Mouse (Mus musculus) ovary, postnatal 10 days (tissue): ENCODE data around the gene Armc9.

Source experiments
- DNase-seq: peaks from one replicate; pipeline ENCODE4 v3.0.0; 2022; ENCODE audit warnings: low spot score

Gene Armc9

DNA sequence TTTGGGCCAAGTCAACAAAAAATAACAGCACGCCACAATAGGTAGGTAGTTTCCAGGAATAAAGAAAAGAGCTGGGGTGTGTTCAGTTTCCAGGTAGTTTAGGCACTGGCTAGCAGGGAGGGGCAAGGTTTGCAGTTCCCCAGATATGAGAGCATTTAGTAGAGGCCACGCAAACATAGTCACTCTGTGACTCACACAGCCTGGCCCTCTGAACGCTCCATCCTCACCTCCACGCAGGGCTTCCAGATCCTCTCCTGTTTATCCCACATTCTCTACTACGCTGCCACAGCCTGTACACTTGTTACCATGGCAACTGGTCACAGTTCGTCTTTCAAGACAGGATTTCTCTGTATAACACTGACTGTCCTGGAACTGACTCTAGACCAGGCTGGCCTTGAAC is 70.6 kb downstream of the Armc9 start:
- no peak for DNase-seq

DNA sequence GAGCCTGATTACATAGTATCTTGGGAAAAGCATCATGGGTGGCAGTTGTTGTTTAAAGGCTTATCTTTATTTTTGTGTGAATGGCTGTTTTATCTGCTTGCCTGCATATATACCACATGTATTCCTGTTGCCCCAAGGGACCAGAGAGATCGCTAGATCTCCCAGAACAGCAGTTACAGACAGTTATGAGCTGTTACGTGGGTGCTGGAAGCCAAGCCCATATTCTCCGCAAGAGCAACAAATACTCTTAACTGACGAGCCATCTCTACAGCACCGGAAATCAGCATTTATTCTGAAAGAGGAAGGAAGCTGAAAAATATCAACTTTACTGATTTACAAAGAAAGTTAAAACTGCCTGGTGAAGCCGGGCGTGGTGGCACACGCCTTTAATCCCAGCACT is 74.1 kb downstream of the Armc9 start:
- no peak for DNase-seq

DNA sequence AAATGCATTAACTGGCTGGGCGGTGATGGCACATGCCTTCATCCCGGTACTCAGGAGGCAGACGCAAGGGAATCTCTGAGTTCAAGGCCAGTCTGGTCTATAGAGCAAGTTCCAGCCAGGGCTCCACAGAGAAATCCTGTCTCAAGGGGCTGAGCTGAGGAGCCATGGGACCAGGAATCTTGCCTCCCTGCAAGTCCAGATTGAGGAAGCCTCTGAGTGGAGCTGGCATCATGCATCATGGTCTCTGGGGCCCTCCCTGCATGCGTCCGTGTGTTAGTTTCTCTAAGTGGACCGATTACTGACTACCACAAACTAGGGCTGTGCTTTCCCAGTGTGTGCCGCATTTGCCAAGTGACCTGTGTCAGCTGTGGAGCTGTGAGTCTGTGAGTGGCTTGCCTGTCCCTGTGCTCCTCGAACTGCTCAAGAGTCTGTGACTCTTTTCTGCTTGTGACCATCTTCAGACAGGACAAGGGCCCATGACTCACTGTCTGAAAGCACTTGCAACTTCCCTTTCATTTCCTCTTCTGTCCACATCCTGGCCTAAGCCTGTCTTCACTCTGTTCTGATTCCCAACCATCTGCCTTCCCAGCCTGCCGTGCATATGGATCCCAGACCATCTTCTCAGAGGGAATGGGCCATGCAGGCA is 74.7 kb downstream of the Armc9 start:
- no peak for DNase-seq

DNA sequence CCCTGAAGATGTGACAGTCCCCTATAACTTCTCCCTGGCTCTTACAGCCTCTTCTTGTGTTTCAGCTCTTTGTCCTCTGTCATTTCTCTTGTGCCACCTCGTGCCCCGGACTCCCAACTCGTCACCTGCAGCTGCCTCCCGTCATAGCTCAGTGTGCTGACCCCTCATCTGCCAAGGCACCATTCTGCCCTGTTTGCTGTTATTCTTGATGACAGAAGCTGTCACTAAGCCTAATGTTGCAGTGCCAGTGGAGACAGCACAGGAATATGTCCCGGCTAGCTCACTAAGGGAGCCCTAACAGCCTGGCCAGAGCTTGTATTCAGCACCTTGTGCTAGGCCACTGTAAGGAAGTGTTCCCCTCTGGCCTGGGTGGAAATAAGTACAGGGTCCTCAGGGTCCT is 78.1 kb downstream of the Armc9 start:
- DNase-seq, result no peak

DNA sequence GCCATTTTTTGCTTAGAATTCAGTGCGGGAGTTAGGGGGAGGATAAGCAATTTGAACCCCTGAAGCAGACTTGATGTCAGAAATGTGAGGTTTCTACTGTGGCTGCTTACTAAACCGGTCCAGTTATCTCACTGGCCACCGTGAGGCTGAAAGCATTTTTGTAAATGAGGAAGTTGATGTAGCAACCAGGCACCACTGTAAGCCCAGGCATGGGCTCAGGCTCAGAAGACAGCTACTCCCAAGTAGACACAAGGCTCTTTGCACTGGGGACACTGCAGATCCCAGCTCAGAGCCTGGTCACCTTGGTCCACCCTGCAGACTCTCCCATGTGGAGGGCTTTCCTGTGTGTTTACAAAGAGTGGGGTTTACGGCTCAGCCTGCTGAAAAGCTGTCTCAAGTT is 79.2 kb downstream of the Armc9 start:
- no peak for DNase-seq

DNA sequence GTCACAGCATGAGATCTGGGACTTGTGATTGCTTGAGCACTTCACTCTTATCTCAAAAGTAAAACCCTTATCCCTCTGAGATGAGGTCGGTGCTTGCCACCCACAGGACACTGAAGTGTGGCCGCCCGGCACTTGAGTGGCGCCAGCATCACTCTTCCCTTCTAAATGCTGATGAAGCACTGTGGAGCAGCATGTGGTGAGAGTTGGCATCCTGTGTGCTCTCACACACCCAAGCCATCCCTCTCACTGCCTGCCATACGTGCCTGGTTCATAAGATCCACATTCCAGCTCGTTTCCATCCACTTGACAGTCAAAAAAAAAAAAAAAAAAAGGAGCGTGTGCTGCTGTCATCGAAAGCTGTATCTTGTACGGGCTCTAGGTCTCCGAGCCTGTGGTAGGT is 80.5 kb downstream of the Armc9 start:
- DNase-seq, result no peak

DNA sequence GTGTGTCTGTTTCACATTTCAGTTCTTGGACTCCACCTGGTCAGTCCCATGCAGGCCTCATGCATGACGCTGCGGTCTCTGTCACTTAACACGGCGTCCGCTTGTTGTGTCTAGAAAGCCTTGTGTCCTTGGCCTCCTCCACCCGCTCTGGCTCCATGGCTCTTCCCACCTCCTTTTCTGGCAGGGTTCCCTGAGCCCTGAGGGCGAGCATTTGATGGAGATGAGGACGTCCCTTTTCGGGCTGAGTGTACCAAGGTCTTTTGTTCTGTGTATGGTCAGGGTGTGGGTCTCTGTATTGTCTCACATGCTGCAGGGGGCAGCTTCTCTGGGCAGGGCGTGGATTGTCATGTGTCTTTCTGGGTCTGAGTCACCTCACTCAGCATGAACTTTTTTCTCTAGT is 81.9 kb downstream of the Armc9 start:
- no peak for DNase-seq

DNA sequence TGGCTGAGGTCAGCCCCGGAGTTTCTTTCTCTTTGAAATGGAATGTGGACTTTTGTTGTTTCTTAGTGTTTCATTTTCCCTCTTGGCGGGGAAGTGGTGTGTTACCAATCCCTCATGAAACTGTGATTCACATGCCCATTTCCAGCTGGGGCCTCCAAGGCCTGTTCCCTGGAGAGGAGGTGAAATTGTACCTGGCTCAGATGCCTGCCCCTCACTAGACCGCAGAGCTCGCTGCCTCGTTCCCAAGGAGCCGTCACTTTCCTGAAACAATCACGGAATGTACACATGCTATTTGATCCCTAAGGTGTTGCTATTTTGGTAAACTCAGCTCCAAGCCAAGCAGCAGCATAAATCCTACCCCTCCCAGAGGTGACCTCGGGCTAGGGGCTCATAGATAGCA is 84.4 kb downstream of the Armc9 start:
- DNase-seq, result no peak

DNA sequence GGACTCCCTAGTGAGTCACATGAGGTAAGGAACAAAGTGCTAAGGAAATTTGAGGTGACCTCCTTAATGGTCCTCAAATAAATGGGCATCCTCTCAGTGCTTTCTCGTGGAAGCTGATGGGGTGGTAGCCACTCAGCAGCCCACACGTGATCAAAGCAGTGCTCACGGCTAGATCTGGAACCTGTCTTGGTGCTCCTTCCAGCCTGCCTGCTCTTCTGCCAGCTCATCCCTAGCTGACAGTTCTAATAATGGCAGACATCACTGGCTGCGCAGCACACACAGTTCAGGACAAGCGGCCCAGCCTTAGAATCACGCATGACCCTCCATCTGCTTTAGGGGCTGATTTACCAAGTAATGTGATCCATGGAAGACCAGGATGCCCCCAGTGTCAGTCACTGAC is 85.3 kb downstream of the Armc9 start:
- DNase-seq, result no peak

DNA sequence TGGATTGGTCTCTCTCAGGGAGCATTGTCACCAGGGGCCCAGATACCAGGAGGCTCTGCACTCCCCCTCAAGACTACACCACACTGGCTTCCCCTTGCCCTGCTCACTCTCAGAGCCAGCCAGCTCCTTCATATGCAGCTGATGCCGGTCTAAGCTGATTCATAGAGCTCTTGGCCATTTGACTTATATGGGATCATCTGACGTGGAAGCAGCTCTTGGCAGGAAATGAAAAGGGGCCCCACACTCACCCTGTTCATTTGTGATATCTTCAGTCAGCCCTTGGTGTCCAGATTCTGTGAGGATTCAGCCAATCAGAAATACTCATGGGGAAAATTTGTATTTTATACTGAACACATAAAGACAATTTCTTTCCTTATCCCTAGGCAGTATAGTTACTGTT is 86.4 kb downstream of the Armc9 start:
- no peak for DNase-seq

DNA sequence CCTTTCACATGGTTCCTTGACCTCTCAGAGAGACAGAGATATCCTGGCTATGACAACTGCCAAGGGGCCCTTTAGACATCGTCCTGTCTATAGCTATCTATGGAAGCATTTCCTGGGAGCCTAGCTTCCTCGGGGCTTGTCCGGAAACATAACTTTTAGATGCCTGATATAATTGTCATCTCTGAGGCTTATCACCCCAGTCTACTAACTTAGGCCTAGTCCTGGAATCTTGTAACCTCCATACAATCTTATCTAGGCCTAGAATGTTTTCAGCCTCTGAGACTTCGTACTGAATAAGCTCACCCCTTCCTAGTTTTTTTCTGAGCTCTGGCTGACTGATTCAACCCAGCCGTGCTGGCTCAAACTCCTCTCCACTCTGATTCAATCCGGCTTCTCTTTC is 88.9 kb downstream of the Armc9 start:
- DNase-seq, result no peak

DNA sequence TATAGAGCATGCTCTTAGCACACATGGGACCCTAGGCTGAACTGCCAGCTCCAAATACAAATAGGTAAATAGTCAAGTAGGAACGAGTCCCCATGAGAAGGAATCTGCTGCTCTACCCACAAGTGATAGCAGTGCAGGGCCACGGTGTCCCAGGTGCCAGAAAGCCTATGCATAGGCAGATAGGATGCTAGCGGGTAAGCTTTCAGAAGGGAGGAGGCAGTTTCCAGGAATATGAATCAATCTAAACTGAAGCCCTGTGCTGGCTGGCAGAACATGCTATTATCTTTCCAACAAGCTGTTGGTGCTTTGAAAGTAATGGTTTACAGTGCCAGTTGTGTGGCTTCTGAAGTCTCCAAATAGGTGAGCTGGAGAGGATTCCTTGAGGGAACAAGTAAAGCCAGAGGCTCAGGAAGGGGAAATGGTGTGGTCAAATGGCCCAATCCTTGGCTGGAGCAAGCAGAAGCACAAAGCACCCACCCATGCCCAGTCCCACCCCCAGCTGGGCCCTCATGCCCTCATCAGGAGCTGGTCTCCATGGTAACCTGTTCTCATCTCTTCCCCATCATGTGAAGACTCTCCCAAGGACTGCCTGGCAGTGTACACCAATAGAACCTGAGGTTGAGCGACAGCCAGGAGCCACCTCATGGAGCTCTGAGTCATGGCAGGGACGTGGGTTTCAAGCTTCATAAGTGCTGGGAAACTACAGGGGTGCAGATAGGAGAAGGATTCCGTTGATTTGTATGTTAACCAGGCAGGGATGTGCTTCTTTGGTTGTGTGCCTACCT is 90.9 kb downstream of the Armc9 start:
- DNase-seq, result no peak

DNA sequence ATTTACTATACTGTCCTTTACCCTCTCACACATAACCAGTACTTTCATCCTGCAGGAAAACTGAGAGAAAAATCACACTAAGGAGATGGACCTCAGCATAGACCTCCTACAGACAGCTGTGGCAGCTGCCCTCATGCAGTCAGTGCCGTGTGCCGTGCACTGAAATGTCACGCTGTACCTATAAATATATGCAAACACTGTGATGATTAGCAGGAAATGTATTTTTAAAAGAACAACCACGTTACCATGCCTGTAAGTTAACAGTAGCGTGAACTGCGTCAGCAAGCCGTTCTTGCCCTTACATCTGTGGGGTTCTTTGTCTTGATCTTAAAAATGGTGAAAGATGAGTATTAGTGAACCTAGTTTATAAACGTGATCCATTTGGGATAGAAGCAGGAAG is 98.8 kb downstream of the Armc9 start:
- DNase-seq, result no peak

DNA sequence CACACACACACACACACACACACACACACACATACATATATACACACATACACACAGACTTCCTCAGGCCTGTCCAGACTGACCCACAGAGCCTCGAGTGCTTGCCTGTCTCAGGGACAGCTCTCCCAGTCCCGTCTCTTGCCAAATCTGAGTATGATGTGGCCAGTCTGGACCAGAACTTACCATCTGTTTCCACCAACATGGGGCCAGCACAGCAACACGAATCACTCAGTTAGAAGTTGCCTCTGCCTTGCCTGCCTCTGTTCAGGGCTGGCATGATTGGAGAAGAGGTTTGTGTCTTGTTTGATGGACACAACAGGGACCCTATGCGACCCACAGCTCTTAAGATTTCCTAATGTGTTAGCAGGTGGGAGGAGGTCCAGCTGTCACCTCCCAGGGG is 101.7 kb downstream of the Armc9 start:
- DNase-seq, result no peak

DNA sequence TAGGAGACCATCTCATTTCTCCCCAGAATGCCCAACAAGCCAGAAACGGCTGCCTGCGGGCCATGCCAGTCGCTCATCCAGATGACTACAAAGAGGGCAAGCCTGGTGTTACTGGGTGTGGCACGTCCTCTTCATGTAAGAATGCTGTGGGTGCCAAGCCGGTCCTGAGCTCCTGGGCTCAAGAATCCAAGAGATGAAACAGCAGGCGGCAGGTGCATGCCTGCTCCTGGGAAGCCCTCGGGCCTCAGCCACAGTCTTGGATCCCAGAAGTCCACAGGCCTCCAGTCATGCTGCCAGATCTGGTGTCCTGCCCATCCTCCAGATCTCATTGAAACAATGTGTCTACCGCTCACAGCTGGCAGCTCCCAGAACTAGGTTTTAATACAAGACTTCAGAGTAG is 102.6 kb downstream of the Armc9 start:
- DNase-seq, result no peak

DNA sequence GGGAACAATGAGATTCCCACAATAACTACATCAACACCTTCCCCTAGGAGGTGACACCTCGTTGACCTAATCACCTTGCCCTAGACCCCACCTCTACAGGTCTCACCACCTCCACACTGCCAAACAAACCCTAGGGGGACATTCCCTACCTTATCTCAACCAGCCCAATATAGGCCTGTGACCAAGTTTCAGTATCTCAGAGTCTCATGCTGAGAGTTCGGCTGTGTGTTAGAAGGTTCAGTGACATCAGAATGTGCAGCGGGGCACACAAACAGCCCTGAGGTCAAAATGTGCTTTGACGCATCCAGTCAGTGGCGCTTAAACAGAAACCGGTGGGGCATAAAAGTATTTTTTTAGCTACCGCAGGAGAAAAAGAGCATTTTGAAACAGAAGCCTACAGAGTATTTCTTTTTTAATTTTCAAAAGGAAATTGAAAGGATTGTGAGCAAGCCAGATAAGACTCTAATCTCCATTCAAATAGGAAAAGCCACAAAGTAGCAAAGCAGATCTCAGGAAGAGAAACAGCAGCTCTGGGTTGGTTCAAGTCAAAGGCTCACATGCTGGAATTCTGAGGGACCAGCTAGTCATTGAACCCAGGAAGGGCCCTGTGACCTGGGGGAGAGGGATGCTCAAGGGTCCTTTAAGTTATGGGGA is 103.7 kb downstream of the Armc9 start:
- no peak for DNase-seq

DNA sequence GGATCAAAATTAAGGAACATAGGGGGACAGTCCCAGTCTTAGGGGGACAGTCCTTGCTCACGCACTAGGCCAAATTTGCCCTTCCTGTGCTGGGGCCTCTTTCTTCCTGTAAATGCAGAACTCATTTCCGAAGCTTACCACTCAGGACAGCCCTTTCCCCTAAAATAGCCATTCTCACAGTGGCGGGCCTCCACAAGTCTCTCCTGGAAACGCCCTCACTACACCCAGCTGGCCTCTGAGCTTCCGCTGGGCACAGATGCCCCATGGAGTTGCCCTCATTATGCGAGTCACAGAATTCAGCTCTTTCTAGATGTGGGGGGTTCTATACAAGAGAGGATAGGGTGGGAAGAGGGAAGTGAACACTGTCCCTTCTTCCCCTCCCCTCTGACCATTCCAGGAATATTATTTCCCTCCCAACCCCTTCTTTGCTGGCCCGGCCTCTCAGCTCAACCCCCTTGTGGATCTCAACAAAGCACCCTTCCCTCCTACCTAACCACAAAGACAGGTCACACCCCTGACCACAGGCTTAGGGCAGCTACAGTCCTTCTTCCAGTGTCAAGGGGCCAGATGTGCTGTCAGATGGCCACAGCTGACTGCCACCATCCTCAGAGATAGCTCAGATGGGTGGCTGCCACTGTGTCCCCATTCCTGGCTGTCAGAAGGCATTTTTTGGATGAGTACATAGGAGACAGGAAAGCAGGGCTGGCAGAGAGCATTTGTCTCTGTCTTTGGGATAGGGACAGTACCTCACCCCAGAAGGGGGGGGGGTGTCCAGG is 109.2 kb downstream of the Armc9 start:
- no peak for DNase-seq

DNA sequence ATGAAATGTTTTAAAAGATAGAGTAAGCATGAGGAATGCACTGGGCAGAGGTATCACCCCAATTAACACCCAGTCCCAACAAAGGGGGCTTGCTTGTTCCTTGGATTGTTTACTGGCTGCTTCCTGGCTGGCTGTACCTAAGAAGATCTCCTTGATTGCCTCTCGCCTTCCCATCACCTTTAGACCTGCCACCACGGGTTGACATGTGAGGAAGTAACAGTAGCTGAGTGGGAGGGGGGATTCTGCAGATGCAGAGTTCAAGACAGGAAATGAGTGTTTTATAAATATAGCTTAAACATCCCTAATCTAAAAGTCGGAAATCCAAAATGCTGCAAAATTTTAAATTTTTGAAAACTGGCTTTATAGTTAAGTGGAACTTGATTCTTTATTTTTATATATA is 110.5 kb downstream of the Armc9 start:
- no peak for DNase-seq

DNA sequence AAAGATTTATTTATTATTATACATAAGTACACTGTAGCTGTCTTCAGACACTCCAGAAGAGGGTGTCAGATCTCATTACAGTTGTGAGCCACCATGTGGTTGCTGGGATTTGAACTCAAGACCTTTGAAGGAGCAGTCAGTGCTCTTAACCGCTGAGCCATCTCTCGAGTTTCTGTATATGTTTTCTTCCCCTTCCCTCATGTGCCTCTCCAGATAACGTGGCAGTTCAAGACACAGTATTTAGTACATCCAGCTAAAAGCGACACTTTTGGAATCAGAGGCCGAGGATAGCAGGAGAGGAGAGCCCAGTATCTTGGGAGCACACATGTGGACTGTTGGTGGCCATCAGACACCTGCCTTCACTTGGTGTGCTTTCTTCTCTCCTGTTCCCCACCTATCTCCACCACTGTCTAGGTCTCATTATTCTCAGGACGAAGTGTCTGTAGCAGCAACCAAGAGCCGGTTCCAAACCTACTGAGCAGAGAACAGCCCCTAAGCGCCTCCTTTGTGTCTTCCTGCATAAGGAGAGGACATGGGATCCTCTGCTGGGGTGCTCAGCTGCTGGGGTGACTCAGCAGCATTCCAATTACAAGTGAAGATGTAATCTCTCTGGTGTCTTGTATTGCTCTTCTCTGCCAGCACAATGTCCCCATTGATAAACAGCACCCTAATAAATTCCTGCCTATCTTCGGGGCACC is 114.1 kb downstream of the Armc9 start:
- no peak for DNase-seq

DNA sequence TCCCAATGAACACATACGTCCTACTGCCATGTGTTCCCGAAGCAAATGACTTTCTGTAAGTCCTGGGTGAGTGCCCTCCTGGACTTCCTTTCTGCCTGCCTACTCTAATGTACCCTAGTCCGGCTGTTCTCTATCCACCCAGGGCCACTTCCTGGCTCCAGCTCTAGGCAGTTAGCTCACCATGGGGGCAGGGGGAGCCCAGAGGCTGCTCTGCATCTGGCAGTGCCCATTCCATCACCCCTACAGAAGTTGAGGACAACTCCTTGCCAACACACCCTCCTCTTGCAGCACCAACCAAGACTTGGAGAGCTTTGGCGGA is 114.6 kb downstream of the Armc9 start:
- DNase-seq, result no peak

DNA sequence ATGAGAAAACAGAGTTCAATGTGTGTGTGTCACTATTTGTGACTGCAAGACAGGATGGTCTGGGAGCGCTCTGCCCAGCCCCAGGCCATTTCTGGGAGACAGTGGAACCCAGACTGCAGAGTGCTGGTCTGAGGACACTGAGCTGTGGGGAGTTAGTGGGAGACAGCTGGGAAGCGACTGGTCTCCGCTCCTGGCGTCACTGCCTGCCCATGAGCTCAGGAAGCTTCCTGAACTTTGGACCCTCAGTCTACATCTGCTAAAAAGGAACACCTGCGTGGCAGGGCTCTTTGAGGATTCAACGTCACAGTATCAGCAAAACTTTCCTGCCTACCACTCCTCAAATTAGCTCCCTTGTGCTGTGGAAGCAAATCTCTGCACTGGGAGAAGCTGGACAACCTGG is 117.1 kb downstream of the Armc9 start:
- DNase-seq, result no peak

DNA sequence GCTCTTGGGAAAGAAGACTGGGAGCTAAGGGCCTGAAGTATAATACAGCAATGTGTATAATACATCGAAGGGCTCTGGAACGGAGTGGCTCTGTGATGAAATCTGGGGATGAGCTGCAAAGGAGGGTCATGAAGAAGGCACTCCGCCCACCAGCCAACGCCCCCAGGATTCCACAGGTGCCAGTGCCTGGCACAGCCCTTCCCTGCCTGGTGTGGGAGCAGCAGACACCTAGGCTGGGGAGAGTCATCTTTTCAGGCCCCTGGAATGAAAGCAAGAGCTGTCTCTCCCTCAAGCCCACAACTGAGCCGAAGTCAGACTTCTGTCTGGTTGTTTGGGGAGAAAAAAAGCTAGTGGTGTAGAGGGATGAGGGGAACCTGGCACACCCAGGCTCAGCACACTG is 122.5 kb downstream of the Armc9 start:
- DNase-seq, result no peak
